Mouse (Mus musculus) midbrain, postnatal 0 days (tissue): ENCODE measurements at regions not wholly inside any gene's neighbourhood (a gene's known extent, or its start where the extent isn't known, plus 50 kb on each side); places are given as distances from the start of the nearest gene placed in this dataset.

Source experiments
- ATAC-seq: fragments of 200-750 bp; cut with Nextera tagmentation; 2 replicates; pipeline ENCODE4 v1.8.0; 2017; ENCODE audit warnings: moderate number of reproducible peaks, mild to moderate bottlenecking, moderate TSS enrichment, moderate library complexity; ENCODE audit not compliant: low FRiP score
- DNase-seq: peaks from one replicate; pipeline ENCODE4 v3.0.0-alpha.2; 2015; ENCODE audit warnings: low spot score
- H3K27ac ChIP-seq: fragments of 300-500 bp; sonication (generic); 2 replicates; pipeline ENCODE4 v1.5.1; 2014; ENCODE audit warnings: low read depth, mild to moderate bottlenecking, low read length, mixed read lengths
- H3K27me3 ChIP-seq: fragments of 300-500 bp; sonication (generic); 2 replicates; pipeline ENCODE4 v1.6.1; 2014; ENCODE audit warnings: low read length, control low read depth, mixed read lengths; ENCODE audit not compliant: insufficient read depth
- H3K36me3 ChIP-seq: fragments of 300-500 bp; sonication (generic); 2 replicates; pipeline ENCODE4 v1.6.1; 2014; ENCODE audit warnings: low read length, control low read depth, mixed read lengths; ENCODE audit not compliant: insufficient read depth
- H3K4me1 ChIP-seq: fragments of 300-500 bp; sonication (generic); 2 replicates; pipeline ENCODE4 v1.6.1; 2014; ENCODE audit warnings: mild to moderate bottlenecking, control low read depth, antibody characterized with exemption, low read length, mixed read lengths; ENCODE audit not compliant: insufficient read depth
- H3K4me2 ChIP-seq: fragments of 300-500 bp; sonication (generic); 2 replicates; pipeline ENCODE4 v1.6.1; 2014; ENCODE audit warnings: low read depth, mild to moderate bottlenecking, low read length, mixed read lengths; ENCODE audit not compliant: poor library complexity, severe bottlenecking
- H3K4me3 ChIP-seq: fragments of 300-500 bp; sonication (generic); 2 replicates; pipeline ENCODE4 v1.5.1; 2014; ENCODE audit warnings: low read depth, mild to moderate bottlenecking, low read length, moderate library complexity
- H3K9ac ChIP-seq: fragments of 300-500 bp; sonication (generic); replicated peaks from 2 replicates; pipeline ENCODE4 v1.6.1; 2014; ENCODE audit warnings: mild to moderate bottlenecking, low read length, moderate library complexity, mixed read lengths; ENCODE audit not compliant: poor library complexity, severe bottlenecking
- H3K9me3 ChIP-seq: fragments of 300-500 bp; sonication (generic); 2 replicates; pipeline ENCODE4 v1.6.1; 2016; ENCODE audit warnings: low read length, control low read depth
- CTCF ChIP-seq: IDR thresholded peaks from 2 replicates; pipeline ENCODE4 v1.5.1; 2016; ENCODE audit warnings: antibody characterized with exemption, mild to moderate bottlenecking
- WGBS: fragments of 180-500 bp; shearing (Covaris S2); extraction: QIAGEN DNeasy Blood & Tissue Kit; methylation state at CpG from one replicate; pipeline ENCODE4 v1.1.7; 2014; 5-methylcytosine and 5-hydroxymethylcytosine counted together

GRCm38 (mm10) chr1:23485150-23485775 is 87.7 kb upstream of the Ogfrl1 start:
- 75% methylated on average over 3 of the region's 3 CpGs for WGBS
- no peak for TF ChIP-seq CTCF
- Histone ChIP-seq H3K36me3 (no peaks in the 10 kb centered on the region), H3K9ac (no peak overlapping the region), H3K27ac (no peak overlapping the region), H3K27me3 (no peaks in the 10 kb centered on the region), H3K4me2 (no peak overlapping the region), H3K4me1 (no peaks in the 10 kb centered on the region), H3K4me3 (no peak overlapping the region), H3K9me3 (no peaks in the 10 kb centered on the region)
- no peak for DNase-seq
- no peak for ATAC-seq

GRCm38 (mm10) chr1:23487031-23487430 is 89.5 kb upstream of the Ogfrl1 start:
- no peak overlapping the region for H3K4me3 ChIP-seq
- no peaks in the 10 kb centered on the region for H3K9me3 ChIP-seq
- H3K4me1 ChIP-seq = no peaks in the 10 kb centered on the region
- no peak overlapping the region for H3K9ac ChIP-seq
- H3K36me3 ChIP-seq = no peaks in the 10 kb centered on the region
- ATAC-seq = no peak
- no peak overlapping the region for H3K27ac ChIP-seq
- TF ChIP-seq CTCF = no peak
- no peak overlapping the region for H3K4me2 ChIP-seq
- H3K27me3 ChIP-seq = no peaks in the 10 kb centered on the region
- DNase-seq = no peak

- no peak; the same call in 1 of the 2 replicates for ATAC-seq
- Histone ChIP-seq H3K27ac (no peak overlapping the region), H3K9me3 (no peaks in the 10 kb centered on the region), H3K9ac (no peak overlapping the region), H3K27me3 (no peaks in the 10 kb centered on the region), H3K36me3 (no peaks in the 10 kb centered on the region), H3K4me2 (peak overlapping the region; percentile 43), H3K4me1 (no peaks in the 10 kb centered on the region), H3K4me3 (no peak overlapping the region)
- no peak for TF ChIP-seq CTCF
- 25% methylated on average over 10 of the region's 10 CpGs for WGBS
- DNase-seq = peak; percentile 63
Observed at GRCm38 (mm10) chr1:23490640-23491039, 93.1 kb upstream of the Ogfrl1 start.

GRCm38 (mm10) chr1:23491041-23491440 is 93.5 kb upstream of the Ogfrl1 start:
- TF ChIP-seq CTCF = no peak
- Histone ChIP-seq H3K9me3 (no peaks in the 10 kb centered on the region), H3K4me2 (0 out of 2 replicates have a peak overlapping the region, but pooled peaks have one; percentile 43), H3K4me3 (no peak overlapping the region), H3K27me3 (no peaks in the 10 kb centered on the region), H3K4me1 (no peaks in the 10 kb centered on the region), H3K9ac (no peak overlapping the region), H3K36me3 (no peaks in the 10 kb centered on the region), H3K27ac (no peak overlapping the region)
- no peak; the same call in 1 of the 2 replicates for ATAC-seq
- WGBS = 33% methylated on average over 6 of the region's 6 CpGs
- DNase-seq = peak; percentile 56

GRCm38 (mm10) chr1:23492981-23493380 is 95.4 kb upstream of the Ogfrl1 start:
- TF ChIP-seq CTCF = no peak
- H3K4me3 ChIP-seq = no peak overlapping the region
- no peaks in the 10 kb centered on the region for H3K27me3 ChIP-seq
- H3K9ac ChIP-seq = no peak overlapping the region
- DNase-seq = no peak
- H3K4me2 ChIP-seq = no peak overlapping the region
- H3K36me3 ChIP-seq = no peaks in the 10 kb centered on the region
- no peak overlapping the region for H3K27ac ChIP-seq
- no peaks in the 10 kb centered on the region for H3K4me1 ChIP-seq
- no peak for ATAC-seq
- no peaks in the 10 kb centered on the region for H3K9me3 ChIP-seq

GRCm38 (mm10) chr1:23495412-23495811 is 97.8 kb upstream of the Ogfrl1 start:
- H3K9me3 ChIP-seq = no peaks in the 10 kb centered on the region
- no peak overlapping the region for H3K4me2 ChIP-seq
- H3K4me3 ChIP-seq = no peak overlapping the region
- no peak overlapping the region for H3K27ac ChIP-seq
- no peak overlapping the region for H3K9ac ChIP-seq
- H3K36me3 ChIP-seq = no peaks in the 10 kb centered on the region
- peak; percentile 46 for TF ChIP-seq CTCF
- WGBS = 59% methylated on average over 4 of the region's 4 CpGs
- no peaks in the 10 kb centered on the region for H3K4me1 ChIP-seq
- DNase-seq (peak; percentile 55), ATAC-seq (no peak)
- no peaks in the 10 kb centered on the region for H3K27me3 ChIP-seq
